Mouse (Mus musculus) cerebellum, postnatal 4 days (tissue): ENCODE data around the gene Vps8.

Experiments
- DNase-seq, 2 experiments: peaks; one replicate each; pipeline ENCODE4 v3.0.0; 2022; ENCODE audit warnings: low spot score in 2 of 2, mixed read lengths in 1 of 2

The Vps8 gene

DNA sequence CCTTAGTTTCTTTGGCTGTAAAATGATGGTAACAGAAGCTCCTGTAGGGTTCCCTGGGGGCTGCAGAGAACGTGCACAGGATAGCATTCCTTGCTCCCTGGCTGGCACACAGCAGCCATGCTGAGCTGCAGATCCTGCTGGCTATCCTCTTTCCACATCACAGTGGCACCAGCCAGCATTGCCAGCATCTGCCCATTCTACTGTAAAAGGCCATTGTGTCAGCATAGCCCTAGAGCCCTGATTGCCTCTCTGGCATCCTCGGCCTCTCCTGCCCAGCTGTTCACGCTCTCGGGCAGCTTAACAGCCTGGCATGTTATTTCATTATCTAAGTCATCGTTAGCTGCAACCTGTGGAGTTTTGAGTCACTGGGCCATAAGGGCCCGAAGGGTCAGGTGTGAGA lies 204.3 kb downstream of the Vps8 start:
- no peak for DNase-seq

DNA sequence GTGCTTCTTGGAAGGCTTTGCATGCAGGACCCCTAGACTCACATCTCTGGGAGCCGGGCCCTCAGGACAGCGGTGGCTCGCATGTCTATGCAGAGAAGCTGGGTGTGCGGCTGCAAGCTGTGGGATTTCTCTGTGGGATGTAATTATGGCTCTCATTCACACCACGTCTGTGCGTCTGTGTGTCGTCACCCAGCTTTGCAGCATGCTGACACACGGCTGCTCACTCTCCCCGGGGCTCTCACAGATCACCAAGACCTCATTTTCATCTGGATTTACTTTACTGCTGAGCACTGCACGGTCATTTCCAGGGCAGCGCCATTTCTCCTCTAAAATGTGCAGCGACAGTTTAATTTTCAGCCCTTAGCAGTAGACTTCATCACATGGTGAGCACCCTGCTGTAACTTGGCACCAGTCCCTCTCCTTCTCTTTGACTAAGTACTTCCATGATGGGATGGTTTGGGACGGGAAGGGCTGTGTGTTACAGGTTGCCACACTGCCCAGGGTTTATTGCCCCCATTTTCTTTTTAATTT lies 205.2 kb downstream of the Vps8 start:
- DNase-seq = peak in 1 of 2 experiments; percentile 34

DNA sequence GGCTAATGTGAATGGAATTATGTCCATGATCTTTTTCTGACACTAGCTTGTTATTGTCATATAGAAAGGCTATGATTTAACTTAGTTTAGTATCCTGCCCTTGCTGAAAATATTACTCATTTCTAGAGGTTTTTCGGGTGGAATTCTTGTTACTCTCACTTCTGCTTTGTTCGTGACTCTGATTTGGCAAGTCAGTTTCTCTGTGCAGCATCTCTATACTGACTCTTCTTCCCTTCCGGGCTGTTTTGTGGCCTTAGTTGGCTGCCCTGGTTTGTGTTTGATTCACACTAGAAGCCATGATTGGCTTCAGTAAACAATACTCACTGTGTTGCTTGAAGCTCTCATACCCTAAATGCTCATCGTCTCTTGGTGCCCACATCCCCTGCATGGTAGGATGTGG lies 207.7 kb downstream of the Vps8 start:
- DNase-seq = no peak

DNA sequence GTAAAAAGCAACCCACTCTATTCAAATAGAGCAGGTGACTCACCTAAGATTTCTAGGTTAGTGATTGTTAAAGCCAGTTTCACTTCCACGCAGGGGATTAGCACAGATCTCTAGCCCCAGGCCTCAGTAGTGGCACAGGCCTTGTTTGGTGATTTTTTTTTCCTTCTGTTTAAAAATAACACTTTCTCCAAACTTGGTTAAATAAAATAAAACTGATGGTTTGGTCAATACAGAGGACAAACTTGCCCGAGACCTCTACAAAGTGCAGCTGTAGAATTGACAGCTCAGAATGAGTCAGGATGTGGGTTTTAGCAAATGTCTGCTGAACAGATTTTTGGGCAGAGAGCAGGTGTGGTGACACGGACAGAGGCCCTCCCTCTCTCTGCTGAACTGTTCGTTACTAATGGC lies 208.9 kb downstream of the Vps8 start:
- no peak for DNase-seq

DNA sequence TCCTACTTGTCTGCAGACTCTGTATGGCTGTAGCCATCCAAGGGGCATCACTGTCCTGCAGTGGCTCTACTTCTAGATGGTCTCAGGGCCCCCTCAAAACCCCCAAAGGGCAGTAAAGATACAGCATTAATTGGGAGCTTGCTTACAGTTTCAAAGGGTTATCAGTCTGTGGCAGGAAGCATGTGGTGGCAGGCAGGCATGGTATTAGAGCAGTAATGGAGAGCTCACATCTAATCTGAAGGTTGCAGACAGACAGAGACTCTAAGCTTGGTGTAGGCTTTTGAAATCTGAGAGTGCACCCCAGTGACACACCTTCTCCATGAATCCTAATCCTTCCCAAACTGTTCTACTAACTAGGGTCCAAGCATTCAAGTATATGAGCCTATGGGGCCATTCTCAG lies 211.5 kb downstream of the Vps8 start:
- DNase-seq = no peak

DNA sequence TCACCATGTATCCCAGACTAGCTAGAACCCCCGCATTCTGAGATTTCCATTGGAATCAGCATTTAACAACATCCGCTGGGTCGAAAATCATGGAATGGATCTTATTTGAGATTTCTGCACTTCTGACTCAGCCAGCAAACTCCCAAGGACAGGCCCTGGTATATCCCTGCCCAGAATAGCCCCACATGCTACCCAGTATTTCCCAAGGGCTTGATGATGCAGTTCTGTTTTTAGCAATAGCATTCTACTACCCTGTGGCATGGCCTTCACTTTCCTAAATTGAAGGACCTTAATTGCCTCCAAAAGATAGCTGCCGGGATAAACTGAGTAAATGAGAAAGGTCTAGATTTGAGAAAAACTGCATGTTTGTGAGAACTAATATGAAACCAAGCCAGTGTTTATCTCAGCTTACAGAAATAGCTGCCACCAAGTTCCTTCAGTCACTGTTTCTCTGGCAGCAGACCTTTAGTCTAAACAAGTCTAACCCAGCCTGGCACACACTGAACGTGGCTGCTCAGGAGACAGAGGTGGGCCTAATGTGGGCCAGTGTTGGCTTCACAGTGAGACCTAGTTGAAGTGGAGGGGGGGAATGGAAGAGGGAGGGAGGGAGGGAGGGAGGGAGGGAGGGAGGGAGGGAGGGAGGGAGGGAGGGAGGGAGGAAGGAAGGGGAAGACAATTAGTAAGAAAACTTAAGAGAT lies 213.4 kb downstream of the Vps8 start:
- DNase-seq = no peak

DNA sequence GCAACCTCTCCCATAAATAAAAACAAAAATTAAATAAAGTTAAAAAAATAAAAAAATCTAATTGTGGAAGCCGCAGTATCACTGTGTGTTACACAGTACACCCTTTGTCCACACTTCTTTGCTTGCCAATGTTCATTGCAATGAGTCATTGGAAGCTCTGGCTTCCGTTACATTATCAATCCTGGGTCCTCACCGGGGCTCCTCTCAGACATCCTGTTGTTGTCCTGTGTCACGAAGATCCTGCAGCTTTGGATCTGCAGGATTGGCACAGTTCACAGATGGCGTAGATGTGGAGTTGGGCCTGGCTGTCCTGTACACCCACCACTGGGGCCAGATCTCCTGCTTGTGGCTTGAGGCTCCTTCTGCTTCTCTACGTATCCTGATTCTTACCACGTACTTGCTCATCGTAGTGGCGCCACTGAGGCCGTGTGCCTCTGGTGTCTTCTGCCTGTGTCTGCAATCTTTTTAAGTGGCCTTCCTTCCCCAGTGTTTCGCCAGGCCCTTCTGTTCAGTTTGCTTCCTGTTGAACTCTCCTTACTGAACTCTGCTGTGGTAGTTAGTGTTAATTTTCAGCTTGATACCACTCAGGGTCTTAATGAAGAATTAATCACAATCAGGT lies 214.4 kb downstream of the Vps8 start:
- DNase-seq = no peak

DNA sequence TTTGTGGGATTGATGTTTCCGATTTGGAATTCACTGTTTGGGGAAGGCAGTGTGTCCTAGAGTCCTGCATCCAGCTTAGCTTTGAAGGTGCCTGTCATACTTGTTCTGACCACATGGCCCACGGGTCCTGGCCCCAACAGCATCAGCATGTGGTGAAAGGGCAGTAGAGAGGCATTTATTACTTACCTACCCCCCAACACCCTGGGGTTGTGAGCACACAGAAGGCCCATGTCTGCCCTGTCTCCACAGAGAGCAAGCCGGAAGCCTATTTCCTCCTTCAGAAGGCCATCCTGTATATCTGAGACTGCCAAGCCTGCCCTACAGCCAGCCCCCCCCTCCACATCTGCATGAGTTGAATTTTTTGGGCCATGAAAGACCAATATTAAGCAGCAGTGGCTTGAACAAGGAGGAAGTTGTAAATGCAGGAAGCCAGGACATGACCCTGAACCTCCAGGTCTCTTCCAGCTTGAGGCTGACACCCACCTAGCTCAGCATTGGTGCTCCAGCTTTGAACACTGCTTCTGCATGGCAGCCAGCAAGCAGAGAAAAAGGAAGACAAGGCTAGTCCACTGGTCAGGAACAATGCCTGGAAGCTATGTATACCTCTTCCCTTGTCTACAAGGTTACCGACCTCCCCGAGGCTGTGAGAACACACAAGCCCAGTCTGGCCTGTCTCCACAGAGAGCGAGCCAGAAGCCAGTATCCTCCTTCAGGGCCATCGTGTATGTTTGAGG lies 218.0 kb downstream of the Vps8 start:
- DNase-seq = no peak

DNA sequence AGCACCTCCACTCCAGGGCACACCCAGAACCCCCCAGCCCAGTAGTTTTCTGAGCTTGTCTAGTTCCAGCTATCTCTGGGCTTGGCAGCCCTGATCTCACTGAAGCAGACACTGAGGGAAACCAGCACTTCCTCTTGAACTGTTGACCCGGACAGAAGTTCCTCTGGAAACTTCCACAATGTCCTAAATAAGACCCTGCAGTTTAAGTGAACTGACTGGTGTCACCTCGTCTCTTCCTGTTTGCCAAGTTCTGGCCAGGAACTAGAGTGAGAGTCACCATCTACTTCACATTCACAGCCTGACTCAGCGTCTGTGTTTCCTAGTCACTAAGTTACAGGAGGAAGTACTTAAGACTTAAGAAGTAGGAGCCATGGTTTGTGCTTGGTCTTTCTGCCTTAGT lies 219.0 kb downstream of the Vps8 start:
- DNase-seq = no peak

DNA sequence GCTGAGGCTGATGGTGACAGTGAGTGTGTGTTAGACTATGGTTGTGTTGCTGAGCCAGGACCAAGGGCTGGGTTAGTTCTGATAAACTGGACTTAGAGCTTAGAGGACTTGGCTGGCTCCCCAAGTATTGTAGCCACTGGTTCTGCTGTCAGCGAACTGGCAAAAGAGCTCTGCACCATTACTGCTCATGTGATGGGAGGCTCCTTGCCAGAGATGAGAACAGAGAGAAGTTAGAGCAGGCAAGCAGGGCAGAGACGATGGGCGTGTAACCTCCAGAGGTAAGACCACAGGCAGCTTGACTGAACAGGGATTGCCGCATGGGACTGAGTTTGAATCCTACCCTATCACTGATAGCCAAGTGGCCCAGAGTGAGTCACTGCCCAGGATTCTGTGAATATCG lies 220.0 kb downstream of the Vps8 start:
- no peak for DNase-seq

DNA sequence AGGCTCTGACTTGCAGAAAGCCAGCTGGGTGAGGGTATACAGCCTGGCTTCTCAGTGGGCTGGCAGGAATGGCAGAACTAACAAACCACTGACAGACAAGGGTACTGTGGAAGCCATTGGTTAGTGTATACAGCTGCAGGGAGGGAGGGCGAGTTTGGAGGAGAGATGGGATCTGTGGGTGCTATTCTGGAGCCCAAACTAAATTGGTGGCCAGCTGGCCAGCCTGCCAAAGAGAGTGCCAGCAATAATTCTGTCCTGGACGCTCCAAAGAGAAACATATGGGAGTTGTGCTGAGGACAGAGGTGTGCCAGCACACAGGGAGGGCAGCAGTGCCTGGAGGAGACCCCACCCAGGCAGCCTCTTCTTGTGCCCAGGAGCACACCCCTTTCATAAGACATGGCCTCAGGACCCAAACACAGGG lies 220.7 kb downstream of the Vps8 start:
- DNase-seq = peak in 1 of 2 experiments; percentile 40

DNA sequence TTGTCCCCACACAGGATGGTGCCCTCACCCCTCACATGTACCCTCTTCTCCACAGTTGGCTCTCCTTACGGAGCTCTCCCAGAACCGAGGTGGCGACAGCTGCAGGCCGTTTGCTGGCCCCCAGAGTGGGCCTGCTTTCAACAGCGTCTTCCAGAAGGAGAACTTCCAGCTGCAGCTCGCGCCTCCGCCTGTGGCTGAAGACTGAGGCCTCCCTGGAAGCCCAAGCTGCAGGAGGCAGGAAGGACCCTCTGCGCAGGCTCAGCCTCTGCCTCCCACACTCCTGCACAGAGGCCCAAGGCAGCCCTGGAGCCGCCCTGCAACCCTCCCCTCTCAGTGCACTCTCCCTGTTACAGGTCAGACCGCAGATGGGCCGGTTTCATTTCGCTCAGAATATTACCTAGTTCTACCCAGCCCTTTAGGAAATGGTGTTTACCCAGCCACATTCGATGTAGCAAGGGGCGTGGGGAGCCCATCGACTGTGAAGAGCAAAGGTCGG lies 221.2 kb downstream of the Vps8 start:
- DNase-seq = peak in 1 of 2 experiments; percentile 52

DNA sequence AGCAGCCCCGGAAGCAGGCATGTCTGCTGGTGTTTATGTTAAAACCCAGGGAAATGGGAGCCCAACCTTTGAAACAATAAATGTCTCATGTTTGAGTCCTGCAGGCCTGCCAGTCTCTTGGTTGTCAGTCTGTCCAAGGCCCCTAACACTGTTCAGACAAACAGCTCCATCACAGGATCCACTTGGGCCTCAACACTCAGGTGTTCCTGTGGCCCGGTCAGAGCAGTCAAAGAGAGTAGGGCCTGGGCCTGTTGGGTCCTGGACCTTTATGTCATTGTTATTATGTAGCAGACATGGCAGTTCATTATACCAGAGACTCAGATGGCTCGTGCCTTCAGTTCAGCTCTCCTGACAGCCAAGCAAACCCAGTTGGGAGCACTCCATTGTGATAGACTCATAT lies 221.7 kb downstream of the Vps8 start:
- no peak for DNase-seq

DNA sequence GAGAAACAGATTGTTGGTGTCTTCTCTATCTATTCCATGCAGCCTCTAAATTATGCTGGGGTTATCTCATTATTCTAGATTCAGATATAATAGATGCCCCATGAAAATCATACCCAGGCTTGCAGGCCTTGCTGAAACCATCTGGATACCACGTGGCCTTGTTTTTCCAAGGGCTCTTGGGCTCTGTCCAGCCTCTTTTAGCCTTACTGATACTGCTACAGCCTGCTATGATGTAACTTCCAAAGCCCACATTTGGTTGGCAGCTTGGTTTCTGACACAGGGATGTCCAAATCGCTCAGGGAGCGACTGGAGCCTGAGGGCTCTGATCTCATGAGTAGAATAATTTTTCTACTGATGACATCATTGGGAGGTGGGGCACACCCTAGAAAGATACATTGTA lies 223.0 kb downstream of the Vps8 start:
- DNase-seq = no peak

DNA sequence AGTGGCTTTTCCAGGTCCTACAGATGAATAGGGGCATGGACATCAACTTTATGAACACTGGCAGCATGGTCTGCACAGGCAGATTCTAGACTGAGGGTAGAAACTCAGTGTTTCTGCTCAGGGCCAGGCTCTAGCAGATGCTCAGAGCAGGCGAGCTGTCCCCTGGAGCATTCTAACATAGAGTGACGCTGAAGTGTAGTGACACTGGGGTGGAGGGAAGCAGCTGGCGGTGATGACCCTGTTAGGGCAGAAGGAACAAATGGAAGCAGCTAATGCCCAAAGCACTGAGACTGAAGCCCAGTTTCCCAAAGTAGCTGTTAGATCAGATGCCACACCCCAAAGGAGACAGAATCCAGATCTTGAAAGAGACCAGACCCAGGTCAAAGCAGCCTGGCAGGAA lies 223.6 kb downstream of the Vps8 start:
- no peak for DNase-seq

DNA sequence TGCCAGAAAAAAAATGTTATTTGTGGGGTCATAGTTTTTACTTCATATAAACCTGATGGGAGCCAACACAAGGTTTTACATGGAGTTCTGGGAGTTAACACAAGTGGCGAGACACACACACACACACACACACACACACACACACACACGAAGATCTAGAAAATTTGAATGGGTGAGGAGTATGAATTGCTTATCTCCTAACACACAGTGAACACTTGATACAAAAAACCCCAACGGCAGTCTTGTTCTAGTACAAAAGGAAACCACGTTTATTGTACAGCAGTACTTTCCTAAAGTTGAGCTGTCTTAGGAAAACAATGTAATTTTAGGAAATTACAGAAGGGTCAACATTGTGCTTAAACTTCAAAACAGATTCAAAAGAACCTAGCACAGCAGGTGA lies 225.9 kb downstream of the Vps8 start:
- no peak for DNase-seq

DNA sequence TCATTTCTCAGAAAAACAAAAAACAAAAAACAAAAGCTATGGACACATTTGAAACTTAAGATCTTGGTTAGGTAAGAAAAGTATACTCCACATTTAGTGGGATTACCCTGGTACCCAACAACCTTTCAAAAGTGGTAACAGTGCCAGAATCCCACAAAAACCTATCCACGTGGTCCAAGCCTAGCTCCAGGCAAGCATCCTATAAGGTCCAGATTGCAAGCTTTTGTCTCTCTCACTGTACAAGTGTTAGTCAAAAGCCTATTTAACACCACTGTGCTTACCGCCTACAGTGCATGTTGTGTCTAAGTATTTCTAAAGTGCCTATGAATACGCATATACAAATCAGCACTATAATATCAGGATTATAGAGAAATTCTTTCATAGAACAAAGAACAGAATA lies 227.4 kb downstream of the Vps8 start:
- no peak for DNase-seq

DNA sequence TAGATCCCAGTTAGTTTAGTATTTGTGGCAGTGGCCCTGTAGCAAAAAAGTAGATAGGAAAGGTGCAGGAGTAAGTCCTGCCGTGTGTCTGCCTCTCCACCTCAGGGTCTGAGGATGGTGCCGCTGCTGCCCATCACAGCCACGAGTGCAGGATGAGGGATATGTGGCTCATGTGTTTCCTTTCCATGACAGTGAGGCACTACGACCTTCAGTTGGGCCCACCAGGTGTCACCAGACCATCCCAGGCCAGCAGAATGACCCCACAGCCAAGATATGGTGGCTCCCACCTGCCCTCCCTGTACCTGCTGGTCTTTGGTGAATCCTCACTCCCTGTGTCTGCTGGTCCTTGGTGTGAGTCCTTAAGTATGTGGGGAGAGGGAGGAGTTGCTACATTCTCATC lies 228.2 kb downstream of the Vps8 start:
- no peak for DNase-seq

DNA sequence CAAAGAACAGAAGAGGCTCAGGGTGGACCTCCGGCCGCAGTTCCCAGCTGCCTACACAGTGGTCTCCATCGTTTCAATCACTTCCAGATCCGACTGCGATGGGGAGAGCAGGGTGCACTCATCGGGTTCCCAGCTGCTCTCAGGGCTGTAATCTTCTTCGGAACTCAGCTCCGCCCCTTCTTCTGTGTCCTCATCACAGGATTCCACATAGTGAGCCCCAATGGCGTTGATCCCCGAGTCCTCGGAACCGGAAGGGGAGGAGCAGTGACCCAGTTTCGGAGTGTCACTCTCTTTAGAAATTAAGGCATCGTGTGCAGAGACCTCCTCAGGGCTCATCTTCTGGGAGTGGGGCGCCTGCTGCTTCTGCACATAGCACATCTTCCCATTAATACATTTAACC lies 230.2 kb downstream of the Vps8 start:
- DNase-seq = no peak

DNA sequence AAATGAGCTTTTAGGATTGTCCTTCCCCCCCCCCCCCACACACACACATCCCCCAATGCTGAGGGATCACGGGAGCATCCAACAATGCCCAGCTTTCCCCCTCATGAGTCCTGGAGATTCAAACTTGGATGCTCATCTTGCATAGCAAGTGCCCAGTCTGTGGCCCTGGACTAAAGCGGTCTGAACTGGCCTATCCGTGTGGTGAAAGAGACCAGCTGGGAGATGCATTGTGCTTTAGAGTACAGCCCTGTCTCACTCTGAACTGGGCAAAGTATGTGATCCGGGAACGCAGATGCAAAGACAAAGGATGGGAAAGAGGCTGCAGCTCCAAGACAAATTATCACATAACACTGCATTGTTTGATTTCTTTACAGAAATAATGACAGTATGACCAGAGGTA lies 231.5 kb downstream of the Vps8 start:
- no peak for DNase-seq

DNA sequence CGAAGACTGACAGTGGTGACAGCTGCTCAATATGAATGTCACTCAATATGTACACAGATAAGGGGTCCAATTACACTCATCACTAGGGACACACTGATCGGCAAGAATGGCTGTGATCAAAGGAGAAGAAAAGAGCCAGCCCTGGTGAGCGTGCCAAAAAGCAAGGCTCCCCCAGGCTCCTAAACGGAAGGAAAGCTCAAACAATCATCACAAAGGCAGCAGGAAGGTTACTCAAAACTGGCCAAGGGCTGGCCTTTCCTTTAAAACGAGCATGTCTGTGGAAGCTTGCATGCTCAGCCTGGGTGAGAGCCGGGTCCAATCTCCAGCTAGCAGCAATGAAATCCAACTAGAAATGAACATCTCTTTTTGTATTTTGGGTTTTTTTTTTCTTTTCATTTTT lies 232.4 kb downstream of the Vps8 start:
- DNase-seq = no peak

DNA sequence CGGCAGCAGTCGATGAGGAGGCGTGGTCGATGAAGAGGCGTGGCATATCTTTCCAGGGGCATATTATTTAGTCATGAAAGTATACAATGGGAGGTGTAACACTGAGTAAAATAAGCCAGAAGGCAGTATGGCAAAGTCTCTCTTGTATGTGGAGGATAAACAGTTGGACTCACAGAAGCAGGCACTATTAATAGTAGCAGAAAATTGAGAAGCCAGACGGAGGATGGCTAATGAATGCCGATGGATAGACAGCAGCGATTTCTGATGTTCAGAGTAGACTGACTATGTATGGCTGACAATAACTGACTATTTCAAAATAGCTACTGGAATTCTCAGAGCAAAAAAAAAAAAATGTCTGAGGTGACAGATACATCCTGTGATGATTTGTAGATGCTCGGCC lies 233.0 kb downstream of the Vps8 start:
- no peak for DNase-seq
